Mouse (Mus musculus) lung, adult 2 months (tissue): ENCODE measurements around the gene Rasgrp2.

ENCODE experiments used
- CTCF ChIP-seq: fragments of 200-500 bp; IDR thresholded peaks from 2 replicates; pipeline ENCODE4 v1.5.1; 2011; ENCODE audit warnings: mild to moderate bottlenecking, low read length, control low read depth; ENCODE audit not compliant: insufficient read depth
- POLR2A ChIP-seq: fragments of 200-500 bp; IDR thresholded peaks from 2 replicates; pipeline ENCODE4 v1.6.1; 2011; ENCODE audit warnings: low read depth, mild to moderate bottlenecking, control low read depth, low read length, borderline replicate concordance; ENCODE audit errors: extremely low read depth

- TF ChIP-seq POLR2A = no peak
- no peak for TF ChIP-seq CTCF
Measured at GRCm38 (mm10) chr19:6453349-6453748, 54.2 kb downstream of the Rasgrp2 start.
